Mouse (Mus musculus) erythroid progenitor cell, adult 5-6 weeks (primary cell): ENCODE results near the gene Hbb-y. TPM values are rescaled to one million over a fixed set of nuclear protein-coding genes. Genes with fewer than 3 reads are reported as not detected.
A peak's percentile ranks its signal among the peaks of the same experiment; 100 is the strongest.
"Not testable (repeated sequence)": the region's sequence is repeated elsewhere in the genome, so short reads cannot be mapped to it uniquely, and the experiment has no call there.

Experiments
- ATAC-seq: replicated peaks from 2 replicates; pipeline ENCODE4 v1.8.0; 2016; ENCODE audit warnings: moderate number of reproducible peaks, mild to moderate bottlenecking, moderate TSS enrichment, inconsistent platforms; ENCODE audit not compliant: poor library complexity, low FRiP score, severe bottlenecking
- total RNA-seq, 2 experiments: library from RNA; stranded (forward) in 1 of 2; stranded (reverse) in 1 of 2; fragments of 150-400 nt in 1 of 2; fragments of 186-747, 209-891 nt in 1 of 2; gene quantifications; 2 replicates each; pipeline versions ENCODE4 v1.2.3 to v1.2.4; 2015 to 2017; ENCODE audit warnings: low replicate concordance in 2 of 2

Hbb-y gene
- total RNA-seq (2015; ENCODE audit: low replicate concordance) (not detected in 2 replicates), total RNA-seq (2017; ENCODE audit: low replicate concordance) (not detected in 2 replicates)

DNA sequence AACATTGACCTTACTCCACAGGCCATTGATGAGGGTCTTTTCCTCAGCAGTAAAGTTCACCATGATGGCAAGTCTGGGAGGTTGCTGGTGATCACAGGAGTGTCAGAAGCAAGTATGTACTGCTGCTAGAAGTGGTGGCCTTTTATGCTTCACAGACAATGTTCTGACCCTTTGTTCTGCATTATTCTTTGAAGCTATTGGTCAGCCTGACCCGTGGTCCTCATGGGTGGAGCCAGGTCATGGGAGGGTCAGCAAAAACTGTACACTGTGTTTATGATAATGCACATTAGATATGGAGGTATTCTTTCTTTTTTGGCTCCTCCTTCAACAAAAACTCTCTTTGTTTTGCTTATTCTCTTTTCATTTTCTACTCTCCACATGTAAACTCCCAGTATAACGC is at the start of gene Hbb-y:
Gene Hbb-y, minus strand, starts transcription at position 127 of the 400 bp plus-strand sequence.
- ATAC-seq: no peak

DNA sequence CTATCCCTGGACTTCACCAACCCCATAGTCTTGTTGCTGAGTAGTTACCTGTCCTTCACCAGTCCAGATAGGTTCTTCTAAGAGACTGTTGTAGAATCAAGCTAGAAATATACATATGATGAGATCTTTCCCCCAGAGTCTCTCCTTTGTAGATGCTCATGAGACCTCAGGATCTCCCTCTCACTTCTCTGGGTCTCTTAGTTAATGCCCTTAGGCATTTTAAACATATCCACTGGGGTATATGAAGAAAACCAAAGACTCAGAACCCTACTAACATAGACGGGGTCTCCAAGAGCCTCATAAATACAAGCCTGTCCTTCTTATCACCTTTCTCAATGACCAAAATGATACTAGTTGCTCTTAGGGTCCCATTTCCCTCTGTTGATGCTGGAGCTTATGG is 41.4 kb upstream of the Hbb-y start, which contains the start of gene Olfr64:
Gene Olfr64, minus strand, starts transcription at position 101 of the 400 bp plus-strand sequence.
- ATAC-seq: no peak

DNA sequence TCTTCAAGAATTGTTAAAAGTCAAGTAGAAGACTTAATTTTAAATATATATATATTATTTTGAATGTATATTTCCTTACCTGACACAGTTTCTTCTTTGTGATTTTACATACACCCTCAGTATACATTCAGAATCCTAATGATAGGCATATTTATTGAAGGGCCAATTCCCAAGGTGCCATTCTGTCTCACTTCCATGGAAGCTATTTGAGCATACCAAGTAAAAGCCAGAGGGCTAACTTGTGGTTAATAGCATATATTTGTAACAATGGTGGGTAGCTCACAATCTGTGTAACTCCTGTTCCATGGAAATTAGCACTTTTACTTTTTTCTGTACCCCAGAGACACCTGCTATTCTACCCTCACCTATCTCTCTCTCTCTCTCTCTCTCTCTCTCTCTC is 33.1 kb upstream of the Hbb-y start, which contains the start of gene Olfr66:
Gene Olfr66, minus strand, starts transcription at position 101 of the 400 bp plus-strand sequence.
- ATAC-seq: no peak

- peak; percentile 81 for ATAC-seq
Observed at GRCm38 (mm10) chr7:103877093-103877492, 24.1 kb upstream of the Hbb-y start.

DNA sequence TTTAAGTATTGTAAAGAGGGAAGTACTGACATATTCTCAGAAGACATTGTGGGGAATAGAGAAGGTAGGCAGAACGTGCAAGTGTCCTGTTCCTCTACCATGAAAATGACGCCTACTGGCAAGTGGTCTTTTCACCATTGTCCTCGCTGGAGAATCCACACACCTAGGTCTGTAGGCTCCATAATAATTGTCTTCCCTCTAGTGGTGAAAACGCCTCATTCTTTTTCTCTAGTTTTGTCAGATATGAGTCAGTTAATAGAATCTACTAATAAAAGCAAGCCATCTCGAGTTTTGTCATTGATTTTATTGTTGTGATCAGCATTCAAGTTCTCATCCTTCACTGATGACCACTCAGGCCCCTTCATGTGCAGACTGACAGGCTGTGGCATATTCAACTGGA is 21.4 kb upstream of the Hbb-y start:
- 0 out of 2 replicates have a peak, but pooled peaks have one; percentile 20 for ATAC-seq

GRCm38 (mm10) chr7:103873064-103873463 is 20.0 kb upstream of the Hbb-y start:
- ATAC-seq: 0 out of 2 replicates have a peak, but pooled peaks have one; percentile 16

DNA sequence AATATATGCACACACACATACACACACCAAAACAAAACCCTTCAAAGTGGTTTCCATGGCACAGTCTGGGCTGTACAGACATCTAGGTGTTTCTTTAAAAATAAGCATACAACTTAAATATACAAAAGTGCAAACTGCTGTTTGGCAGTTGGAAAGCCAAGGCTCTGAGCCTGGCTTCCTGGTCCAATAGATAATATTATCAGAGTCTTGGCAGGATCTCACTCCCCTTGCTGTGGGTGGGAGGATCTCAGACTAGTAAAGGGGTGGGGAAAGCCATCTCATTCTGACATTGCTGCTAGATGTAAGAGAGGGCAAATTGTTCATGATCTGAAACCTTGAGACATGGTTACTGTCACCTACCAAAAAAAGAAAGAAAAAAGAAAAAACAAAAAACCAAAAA is 17.7 kb upstream of the Hbb-y start:
- ATAC-seq: peak; percentile 83

DNA sequence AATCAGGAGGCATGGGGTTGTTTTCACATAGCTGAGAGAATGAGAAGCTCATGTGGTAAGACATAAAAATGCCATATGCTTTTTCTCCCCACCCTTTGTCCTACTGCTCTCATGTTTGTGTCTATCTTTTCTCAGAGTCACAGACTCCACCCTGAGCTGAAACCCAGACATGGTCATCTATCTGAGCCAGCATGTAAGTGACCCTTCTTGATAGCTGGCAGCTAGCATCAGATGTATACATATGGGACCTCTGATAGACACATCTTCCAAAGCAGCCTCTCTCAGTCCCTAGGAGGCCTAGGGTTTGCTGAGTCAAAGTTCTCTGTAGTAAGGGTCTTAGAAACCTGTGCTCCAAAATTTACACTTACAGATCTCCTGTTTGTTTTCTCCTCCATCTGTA is 12.7 kb upstream of the Hbb-y start:
- ATAC-seq: peak; percentile 75

DNA sequence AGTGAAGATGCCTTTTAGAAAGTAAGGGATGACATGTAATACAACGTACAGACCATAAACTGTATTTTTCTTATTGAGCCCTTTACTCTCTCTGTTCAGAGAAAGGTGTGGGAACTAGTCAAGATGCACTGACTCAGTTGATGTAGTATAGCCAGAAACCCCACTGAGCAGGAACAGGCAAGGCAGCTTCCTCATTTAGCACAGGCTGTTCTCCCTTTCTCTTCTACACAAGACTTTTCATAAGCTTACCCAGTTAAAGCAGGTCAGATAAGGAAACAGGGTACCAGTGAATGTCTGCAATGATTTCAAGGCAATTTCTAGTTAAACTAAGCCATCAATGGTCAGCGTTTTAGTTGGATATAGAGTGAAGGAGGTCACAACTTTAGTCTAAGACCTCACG is 8.5 kb upstream of the Hbb-y start:
- ATAC-seq: no peak

DNA sequence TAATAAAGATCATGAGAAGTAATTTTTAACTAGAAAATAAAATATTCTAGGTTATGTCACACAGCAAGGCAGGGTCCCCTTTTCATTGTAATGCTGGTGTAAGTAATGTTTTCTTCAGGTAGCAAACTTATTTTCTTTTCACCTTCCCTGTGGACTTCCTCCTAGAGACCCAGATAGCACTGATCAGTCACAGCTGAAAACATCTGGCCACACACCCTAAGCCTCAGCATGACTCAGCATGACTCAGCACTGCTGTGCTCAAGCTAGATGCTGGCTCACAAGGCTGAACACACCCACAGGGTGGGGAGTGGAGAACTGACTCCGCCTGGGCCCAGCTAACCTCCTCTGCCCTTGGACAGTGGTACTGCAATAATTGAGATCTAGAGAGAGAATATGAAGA is 7.8 kb upstream of the Hbb-y start:
- peak; percentile 67 for ATAC-seq

GRCm38 (mm10) chr7:103859076-103859475 is 6.1 kb upstream of the Hbb-y start:
- ATAC-seq: peak; percentile 83

GRCm38 (mm10) chr7:103854669-103855068 is 1.7 kb upstream of the Hbb-y start:
- ATAC-seq: peak; percentile 50

- no peak for ATAC-seq
Observed at GRCm38 (mm10) chr7:103844525-103845325, 8.3 kb downstream of the Hbb-y start.

DNA sequence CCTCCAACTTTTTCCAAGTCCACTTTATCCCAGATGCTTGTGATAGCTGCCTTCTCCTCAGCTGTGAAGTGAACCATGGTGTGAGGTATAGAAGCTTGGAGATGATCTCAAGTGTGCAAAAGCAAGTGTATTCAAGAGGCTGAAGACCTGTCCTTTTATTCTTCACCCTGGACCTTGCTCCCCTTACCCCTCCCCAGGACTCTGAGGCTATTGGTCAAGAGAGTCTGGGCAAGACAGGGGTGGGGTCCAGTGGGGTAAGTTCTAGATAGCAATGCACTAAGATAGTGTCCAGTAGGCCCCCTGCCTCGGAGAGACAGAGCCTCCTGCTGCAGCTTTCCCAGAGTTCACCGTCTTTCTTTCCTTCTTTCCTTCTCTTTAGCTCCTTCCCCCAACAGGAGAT is 10.0 kb downstream of the Hbb-y start, which contains the start of gene Hbb-bh1:
Gene Hbb-bh1, minus strand, starts transcription at position 131 of the 400 bp plus-strand sequence.
- no peak for ATAC-seq

- peak; percentile 57 for ATAC-seq
Observed at GRCm38 (mm10) chr7:103840268-103840667, 12.7 kb downstream of the Hbb-y start, which contains the start of gene Hbb-bh2. TSS of gene Hbb-bh2 (minus strand) at chr7:103840520.

DNA sequence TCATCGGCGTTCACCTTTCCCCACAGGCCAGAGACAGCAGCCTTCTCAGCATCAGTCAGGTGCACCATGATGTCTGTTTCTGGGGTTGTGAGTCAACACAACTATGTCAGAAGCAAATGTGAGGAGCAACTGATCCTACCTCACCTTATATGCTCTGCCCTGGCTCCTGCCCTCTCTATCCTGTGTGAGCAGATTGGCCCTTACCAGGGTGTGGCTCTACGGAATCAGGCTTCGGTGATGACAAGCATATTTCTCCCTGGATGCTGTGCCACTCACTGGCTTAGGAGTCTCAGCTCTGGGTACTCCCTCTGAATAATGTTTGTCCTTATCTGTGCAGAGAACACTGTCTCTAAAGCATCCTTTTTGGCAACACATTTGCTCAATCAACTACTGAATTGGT is 25.2 kb downstream of the Hbb-y start, which contains the start of gene Hbb-bs:
Gene Hbb-bs, minus strand, starts transcription at position 289 of the 400 bp plus-strand sequence.
- peak; percentile 70 for ATAC-seq

DNA sequence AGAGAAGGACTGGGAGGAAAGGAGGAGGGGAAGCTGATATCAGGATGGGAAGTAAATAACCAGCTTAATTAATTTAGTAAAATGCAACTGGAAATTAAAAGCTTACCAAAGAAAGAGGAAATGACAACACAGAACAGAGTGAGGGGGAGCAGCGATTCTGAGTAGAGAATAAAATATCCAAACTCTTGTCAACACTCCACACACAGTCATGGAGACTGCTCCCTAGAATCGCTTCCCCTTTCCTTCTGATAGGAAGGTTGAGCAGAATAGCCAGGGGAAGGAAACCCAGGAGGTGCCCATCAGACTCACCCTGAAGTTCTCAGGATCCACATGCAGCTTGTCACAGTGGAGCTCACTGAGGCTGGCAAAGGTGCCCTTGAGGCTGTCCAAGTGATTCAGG is 25.9 kb downstream of the Hbb-y start:
- not testable (repeated sequence) for ATAC-seq

DNA sequence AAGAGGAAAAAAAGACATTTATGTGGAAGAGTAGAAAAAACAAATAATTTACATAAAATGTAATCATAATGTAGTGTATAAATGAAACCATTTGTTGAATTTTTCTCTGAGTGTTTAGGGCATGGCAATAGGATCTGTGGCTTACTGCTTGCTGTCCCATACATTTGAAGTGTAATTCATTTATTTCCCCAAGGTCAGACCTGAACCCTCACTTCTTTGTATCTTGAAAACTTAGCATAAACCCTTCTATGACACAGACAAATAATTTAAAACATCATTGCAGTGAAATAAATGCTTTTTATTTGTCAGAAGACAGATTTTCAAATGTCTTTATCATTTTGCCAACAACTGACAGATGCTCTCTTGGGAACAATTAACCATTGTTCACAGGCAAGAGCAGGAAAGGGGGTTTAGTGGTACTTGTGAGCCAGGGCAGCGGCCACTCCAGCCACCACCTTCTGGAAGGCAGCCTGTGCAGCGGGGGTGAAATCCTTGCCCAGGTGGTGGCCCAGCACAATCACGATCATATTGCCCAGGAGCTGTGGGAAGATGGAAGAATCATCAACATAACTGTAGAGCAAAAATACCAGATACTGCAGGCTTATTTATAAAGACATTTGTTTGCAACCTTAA is 26.6 kb downstream of the Hbb-y start:
- ATAC-seq: peak; percentile 48

DNA sequence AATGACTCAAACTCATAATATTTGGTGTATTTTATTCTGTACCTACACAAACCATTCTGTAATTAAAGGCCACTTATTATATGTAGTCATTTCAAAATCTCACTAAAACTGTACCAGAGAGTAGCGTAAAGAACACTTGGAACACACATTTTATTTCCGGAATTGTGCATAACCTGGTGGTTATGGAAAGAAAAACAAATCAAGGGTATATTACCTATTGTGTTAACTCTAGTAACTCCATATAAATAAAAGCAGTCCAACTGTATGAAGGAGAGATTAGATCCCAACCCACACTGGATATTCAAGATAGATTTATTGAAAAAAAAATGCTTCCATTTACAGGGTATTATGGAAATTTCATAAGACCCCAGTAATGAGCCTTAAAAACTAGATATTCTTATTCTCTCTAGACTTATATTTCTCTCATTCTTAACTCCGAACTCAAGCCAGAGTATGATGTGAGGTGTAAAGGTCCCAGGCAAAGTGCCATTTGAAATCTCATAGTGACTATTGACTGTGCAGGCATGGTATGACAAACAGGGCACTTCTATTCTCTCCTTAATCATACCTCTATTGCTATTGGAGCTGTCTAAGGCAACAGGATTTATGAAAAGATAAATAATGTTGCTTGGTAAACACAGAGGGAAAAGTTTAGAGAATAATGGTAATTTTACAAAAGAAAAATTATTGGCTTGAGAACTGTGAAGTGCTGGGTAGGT is 27.3 kb downstream of the Hbb-y start:
- ATAC-seq: peak; percentile 62

GRCm38 (mm10) chr7:103824597-103824996 is 28.4 kb downstream of the Hbb-y start:
- no peak for ATAC-seq
